Mouse (Mus musculus): ENCODE data around the gene Tanc1.
"Not testable (repeated sequence)": the region's sequence is repeated elsewhere in the genome, so short reads cannot be mapped to it uniquely, and the experiment has no call there.

Tanc1 gene

GRCm38 (mm10) chr2:59611831-59612732 is at the start of gene Tanc1:
Tanc1 (plus strand) TSS chr2:59612042.
- peak; percentile 90 to 94 for DNase-seq

GRCm38 (mm10) chr2:59562215-59562614 is 49.6 kb upstream of the Tanc1 start:
- no peak for DNase-seq

- DNase-seq = no peak
Observed at GRCm38 (mm10) chr2:59562696-59563095, 49.1 kb upstream of the Tanc1 start.

DNA sequence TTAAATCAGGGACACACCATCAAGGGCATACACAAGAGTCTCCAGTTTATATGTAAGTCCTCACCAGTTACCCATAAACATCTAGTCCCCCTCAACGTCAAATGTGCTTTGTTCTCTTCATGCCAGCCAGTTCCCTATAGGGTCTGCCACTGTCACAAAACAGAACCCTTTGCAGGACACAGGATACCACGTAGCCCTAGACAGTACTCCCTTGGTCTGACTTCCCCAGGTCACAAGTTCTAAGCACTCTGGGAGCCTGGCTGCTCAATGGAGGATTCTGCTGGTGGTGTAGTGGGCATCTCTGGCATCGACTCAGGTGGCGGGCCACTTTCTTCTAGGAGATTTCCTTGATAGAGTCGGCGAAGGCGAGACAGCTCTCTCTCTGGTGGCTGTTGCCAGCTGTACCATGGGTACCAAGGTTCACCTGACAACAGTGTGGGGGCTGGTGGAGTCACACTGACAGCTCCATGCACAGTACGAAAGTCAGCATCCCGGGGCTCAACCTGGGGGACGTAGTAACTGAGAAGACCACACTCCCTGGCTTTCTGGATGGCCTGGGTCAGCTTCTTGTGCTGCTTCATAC is 47.7 kb upstream of the Tanc1 start:
- DNase-seq = not testable (repeated sequence)

DNA sequence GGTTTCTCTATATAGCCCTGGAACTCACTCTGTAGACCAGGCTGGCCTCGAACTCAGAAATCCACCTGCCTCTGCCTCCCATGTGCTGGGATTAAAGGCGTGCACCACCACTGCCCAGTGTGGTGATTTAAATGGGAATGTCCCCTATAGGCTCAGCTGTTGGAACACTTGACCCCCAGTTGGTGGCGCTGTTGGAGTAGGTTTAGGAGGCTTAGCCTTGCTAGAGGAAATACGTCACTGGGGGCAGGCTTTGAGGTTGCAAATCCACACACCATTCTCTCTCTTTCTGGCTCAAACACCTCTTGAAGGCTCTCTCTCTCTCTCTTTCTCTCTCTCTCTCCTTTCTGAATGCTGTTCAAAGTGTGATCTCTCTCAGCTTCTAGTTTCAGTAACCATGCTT is 46.9 kb upstream of the Tanc1 start:
- no peak for DNase-seq

DNA sequence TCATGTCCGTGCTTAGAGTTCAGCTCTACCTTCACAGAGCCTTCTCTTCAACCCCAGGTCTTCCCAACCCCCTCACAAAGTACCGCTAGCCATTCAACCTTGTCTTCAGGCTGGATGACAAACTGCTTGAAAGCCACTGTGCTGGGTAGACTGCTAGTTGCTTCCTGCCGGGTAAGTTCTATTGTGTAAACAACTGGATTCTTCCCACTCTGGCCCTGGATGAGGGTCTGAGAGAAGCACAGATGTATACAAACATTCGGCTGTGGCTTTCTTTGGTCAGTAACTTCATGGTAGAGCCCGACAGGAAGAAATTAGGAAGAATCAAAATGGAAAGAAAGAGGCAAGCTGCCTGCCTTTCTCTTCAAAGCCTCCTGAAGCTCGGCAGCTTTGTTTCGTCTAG is 30.9 kb upstream of the Tanc1 start:
- DNase-seq = no peak

GRCm38 (mm10) chr2:59583961-59584360 is 27.9 kb upstream of the Tanc1 start:
- DNase-seq = no peak

DNA sequence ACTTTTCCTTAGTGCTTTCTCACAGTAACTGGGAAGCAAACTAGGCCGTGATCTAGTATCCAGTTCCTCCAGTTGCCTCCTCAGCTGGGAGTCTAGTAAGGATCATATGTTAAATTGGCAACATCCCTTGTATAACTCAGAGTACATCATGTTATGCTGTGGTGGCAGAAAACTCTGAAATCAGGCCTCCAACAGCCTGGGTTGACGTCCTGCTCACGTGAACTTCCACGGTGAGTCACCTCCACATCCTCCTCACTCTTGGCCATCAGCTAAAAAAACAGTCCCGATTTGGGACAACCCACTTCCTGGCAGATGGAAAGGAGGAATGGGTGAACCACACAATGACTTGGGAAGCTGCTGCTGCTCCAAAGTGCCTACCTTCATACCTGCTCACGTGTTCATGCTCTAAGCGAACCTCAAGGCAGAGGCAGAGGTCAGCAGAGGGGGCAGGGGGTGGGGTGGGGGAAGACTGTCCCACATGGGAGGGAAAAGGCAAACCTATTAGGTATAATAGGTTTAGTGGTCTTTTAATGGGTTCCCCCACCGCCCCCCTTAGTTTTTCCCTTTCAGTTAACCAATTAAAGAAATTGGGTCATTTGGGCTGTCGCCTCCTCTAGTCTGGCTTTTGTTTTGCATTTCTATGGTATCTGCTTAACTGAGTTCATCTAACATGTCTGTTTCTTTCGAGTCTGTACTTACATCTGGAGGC is 24.3 kb upstream of the Tanc1 start:
- no peak for DNase-seq

- DNase-seq = no peak
Observed at GRCm38 (mm10) chr2:59588096-59588405, 23.8 kb upstream of the Tanc1 start.

GRCm38 (mm10) chr2:59593341-59593902 is 18.4 kb upstream of the Tanc1 start:
- DNase-seq = no peak

DNA sequence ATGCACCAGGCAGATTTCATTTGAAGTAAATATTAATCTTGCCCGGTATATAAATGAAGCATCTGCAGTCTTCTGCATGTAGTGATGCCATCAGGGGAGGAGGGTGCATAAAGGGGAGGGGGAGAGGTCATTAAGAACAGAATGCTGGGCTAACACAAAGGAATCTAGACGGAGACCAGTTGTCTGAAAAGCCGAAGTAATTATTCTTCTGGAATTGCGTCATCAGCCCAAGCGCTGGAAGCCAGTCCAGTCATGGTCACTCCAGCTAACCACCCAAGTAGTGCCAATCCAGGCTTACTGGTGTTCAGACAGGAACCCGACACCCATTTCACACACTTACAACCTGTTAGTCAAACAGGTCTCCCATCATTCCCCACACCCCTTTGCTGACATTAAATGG is 17.7 kb upstream of the Tanc1 start:
- DNase-seq = no peak

DNA sequence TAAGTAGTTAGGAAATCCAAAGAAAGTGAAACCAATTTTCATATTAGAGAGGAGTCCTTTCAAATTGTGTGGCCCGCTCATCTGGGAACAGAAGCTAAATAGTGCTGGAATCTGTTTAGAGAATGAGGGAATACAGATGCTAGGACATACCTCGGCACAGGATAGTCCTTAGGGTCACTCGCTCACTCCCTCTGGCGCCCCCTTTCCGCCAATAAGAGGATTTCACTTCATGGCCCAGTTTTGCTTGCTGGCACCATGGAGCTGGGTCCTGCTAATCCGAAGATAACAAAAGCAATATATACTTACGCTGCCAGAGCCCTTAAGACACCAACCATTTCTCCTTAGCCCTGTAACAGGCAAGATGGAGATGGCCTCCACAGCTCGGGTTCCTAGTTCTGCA is 15.3 kb upstream of the Tanc1 start:
- DNase-seq = no peak

- no peak for DNase-seq
Observed at GRCm38 (mm10) chr2:59598286-59598685, 13.6 kb upstream of the Tanc1 start.

DNA sequence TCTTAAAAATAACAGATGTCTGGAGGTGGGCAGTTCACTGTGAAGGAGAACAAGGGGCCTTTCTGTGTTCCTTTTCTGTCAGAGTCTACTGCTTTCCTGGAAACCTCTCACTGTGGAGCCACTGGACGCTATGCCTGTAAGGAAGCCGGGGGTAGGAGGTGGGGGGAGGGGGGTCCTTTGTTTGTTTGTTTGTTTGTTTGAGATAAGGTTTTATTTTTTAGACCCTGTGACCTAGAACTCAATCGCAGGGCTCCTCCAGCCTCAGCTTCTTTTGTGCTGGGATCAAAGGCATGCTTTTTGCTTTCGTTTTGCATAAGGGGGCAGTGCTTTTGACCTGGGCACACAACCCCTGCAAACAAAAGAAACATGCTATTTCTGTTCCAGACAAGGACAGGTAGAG is 12.9 kb upstream of the Tanc1 start:
- DNase-seq = no peak

DNA sequence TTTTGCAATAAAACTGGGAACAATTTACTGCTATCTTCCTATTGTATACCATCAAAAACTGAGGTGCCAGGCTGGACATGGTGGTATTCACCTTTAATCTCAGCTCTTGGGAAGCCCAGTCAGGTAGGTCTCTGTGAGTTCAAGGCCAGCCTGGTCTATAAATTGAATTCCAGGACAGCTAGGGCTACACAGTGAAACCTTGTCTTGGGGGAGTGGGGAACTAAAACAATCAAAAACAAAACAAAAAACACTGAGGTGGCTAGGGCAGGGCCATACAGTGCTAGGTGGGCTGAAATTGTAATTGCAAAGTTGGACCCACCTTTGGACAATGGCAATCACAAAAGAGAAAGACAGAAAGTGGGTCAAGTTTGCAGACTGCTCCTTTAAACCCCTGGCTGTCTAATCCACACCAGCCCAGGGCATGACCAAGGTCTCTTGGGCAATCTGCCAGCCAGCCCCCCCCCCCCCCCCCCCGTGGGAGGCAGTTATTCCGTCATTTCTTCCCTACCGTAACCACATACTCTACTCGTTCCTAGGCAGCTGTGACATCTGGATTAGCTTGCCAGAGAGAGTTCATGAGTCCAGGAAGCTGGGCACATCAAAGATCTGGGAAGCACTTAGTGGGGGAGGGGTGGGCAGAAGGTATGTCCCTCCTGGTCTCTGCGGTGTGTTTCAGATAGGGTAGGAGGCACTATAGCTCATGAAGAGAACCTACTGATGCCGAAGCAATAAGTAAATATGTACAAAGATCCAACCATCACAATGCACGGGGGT is 12.3 kb upstream of the Tanc1 start:
- peak; percentile 38 to 52 for DNase-seq

GRCm38 (mm10) chr2:59600123-59600840 is 11.6 kb upstream of the Tanc1 start:
- DNase-seq = peak; percentile 89 to 91

- peak; percentile 76 to 81 for DNase-seq
Observed at GRCm38 (mm10) chr2:59600980-59601379, 10.9 kb upstream of the Tanc1 start.

- peak; percentile 44 to 45 for DNase-seq
Observed at GRCm38 (mm10) chr2:59601452-59601851, 10.4 kb upstream of the Tanc1 start.

GRCm38 (mm10) chr2:59608958-59609357 is 2.9 kb upstream of the Tanc1 start:
- DNase-seq = no peak

DNA sequence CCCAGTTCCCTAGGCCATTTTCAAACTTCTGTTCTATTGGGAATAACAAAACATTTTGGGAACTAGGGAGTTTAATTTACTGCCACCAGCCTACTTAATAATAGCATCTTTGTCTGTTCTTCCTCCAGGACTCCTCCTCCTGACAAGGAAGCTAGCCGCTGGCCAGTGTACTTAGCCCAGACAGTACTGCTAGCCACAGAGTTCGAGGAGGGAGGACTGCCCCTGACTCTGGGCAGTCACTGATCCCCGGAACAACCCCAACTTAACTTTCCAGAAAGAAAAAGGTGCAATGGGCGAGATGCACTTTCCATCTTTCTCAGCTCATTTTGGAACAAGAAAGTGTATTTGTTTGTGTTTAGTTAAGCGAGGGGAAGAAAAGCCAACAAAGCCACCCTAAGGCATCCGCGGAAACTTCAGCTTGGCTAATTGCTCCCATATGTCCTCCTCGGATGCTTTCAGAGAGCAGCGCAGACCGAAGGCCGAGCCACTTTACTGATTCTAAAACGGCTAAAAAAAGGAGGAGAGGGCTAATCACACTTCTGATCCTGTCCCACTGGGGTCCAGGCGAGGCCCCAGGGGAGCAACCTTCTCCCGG is 529 bp upstream of the Tanc1 start:
- no peak for DNase-seq

DNA sequence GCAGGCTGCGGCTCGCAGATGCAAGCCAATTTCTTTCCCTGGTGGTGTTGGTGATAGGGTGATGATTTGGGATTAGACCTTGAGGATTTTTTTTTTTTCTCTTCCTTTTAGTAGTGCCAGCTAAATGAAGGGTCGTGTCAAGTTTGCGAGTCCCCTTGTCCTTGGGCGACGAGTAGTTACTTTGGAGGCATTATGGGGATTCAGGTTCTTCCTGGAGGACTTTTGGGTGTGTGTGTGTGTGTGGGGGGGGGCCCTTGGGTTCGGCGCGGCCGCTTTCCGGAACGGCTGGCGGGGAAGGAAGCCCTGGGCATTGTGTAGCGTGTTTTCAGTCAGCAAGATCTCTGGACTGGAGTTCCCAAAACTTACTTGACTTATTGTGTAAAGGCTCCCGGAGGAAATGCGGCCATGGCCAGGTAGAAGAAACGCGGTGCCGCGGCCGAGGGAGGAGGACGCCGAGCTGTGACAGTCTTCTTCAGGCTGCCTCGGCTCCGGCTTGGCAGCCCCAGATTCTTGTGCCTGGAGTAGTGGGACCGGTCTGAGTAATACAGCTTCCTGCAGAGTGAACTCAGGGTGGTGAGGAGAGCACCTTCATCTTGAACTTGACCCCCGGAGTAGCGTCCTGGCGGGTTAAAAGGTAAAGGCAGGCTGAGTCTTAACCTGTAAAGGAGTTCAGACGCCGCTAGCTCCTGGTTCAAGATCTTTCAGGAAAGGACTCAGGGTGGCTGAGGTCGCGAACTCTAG is 1.1 kb downstream of the Tanc1 start:
- DNase-seq = peak; percentile 66 to 70
